Mouse (Mus musculus) hindbrain, embryonic 11.5 days (tissue): ENCODE results near the gene Pdzd2. TPM values are rescaled to one million over a fixed set of nuclear protein-coding genes. Genes with fewer than 3 reads are reported as not detected.
A peak's percentile ranks its signal among the peaks of the same experiment; 100 is the strongest.

Source experiments
- ATAC-seq: fragments of 200-750 bp; cut with Nextera tagmentation; 2 replicates; pipeline ENCODE4 v1.8.0; 2017; ENCODE audit warnings: mild to moderate bottlenecking, moderate TSS enrichment, moderate library complexity; ENCODE audit not compliant: low FRiP score
- DNase-seq: peaks from one replicate; pipeline ENCODE4 v3.0.0-alpha.2; 2015; ENCODE audit warnings: low spot score
- H3K27ac ChIP-seq: fragments of 300-500 bp; sonication (generic); 2 replicates; pipeline ENCODE4 v1.5.1; 2014; ENCODE audit warnings: mild to moderate bottlenecking, low read depth, low read length
- H3K27me3 ChIP-seq: fragments of 300-500 bp; sonication (generic); 2 replicates; pipeline ENCODE4 v1.6.1; 2014; ENCODE audit warnings: mild to moderate bottlenecking, low read length, moderate library complexity, mixed read lengths; ENCODE audit not compliant: control insufficient read depth, insufficient read depth
- H3K36me3 ChIP-seq: fragments of 300-500 bp; sonication (generic); 2 replicates; pipeline ENCODE4 v1.6.1; 2014; ENCODE audit warnings: mild to moderate bottlenecking, low read length, moderate library complexity, mixed read lengths; ENCODE audit not compliant: control insufficient read depth, insufficient read depth
- H3K4me1 ChIP-seq: fragments of 300-500 bp; sonication (generic); replicated peaks from 2 replicates; pipeline ENCODE4 v1.6.1; 2014; ENCODE audit warnings: low read length, mixed read lengths; ENCODE audit not compliant: control insufficient read depth, insufficient read depth
- H3K4me2 ChIP-seq: fragments of 300-500 bp; sonication (generic); replicated peaks from 2 replicates; pipeline ENCODE4 v1.6.1; 2014; ENCODE audit warnings: mild to moderate bottlenecking, low read depth, low read length
- H3K4me3 ChIP-seq: fragments of 300-500 bp; sonication (generic); 2 replicates; pipeline ENCODE4 v1.5.1; 2014; ENCODE audit warnings: low read depth, low read length
- H3K9ac ChIP-seq: fragments of 300-500 bp; sonication (generic); 2 replicates; pipeline ENCODE4 v1.6.1; 2014; ENCODE audit warnings: low read depth, low read length
- H3K9me3 ChIP-seq: fragments of 300-500 bp; sonication (generic); 2 replicates; pipeline ENCODE4 v1.6.1; 2016; ENCODE audit warnings: low read length; ENCODE audit not compliant: control insufficient read depth
- whole genome bisulfite sequencing: fragments of 180-500 bp; shearing (Covaris S2); extraction: QIAGEN DNeasy Blood & Tissue Kit; methylation state at CpG from one replicate; pipeline ENCODE4 v1.1.7; 2014; 5-methylcytosine and 5-hydroxymethylcytosine counted together
- polyA plus RNA-seq: library from polyadenylated mRNA; unstranded; fragments of >200 nt; fragmentation: Nextera tagmentation; extraction: Ambion mirVana; gene quantifications from 2 replicates; pipeline ENCODE4 v1.2.1, GENCODE M21; 2014

The Pdzd2 gene
- polyA plus RNA-seq, 1 experiment from 2014 or later, result 5.5 TPM

DNA sequence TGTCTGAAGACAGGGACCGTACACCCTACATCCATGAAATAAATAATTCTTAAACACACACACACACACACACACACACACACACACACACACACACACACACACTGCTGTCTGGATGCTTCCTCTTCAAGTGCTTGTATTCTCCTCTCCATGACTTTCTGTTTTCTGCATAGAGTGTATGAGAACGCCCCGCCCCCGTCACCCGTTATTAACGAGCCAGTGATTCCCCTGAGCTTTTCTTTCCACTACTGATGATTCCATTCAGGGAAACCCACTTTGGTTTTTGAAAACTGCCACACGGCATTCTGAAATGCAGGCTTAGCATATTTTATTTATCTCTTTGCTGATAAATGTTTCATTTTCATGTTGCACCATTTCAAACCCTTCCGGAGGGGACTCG lies 219.4 kb downstream of the Pdzd2 start:
- Histone ChIP-seq H3K4me1 (no peaks in the 10 kb centered on the region), H3K4me2 (no peak overlapping the region), H3K36me3 (no peaks in the 10 kb centered on the region), H3K4me3 (no peak overlapping the region), H3K27me3 (no peaks in the 10 kb centered on the region), H3K9ac (no peak overlapping the region), H3K9me3 (no peaks in the 10 kb centered on the region), H3K27ac (no peak overlapping the region)
- no peak for ATAC-seq
- WGBS, result 82% methylated on average over 9 of the region's 9 CpGs
- DNase-seq, result no peak

- no peak overlapping the region for H3K9ac ChIP-seq
- no peak overlapping the region for H3K27ac ChIP-seq
- H3K4me2 ChIP-seq, result no peak overlapping the region
- no peaks in the 10 kb centered on the region for H3K4me1 ChIP-seq
- no peaks in the 10 kb centered on the region for H3K36me3 ChIP-seq
- DNase-seq (no peak), ATAC-seq (no peak)
- WGBS, result 51% methylated on average over 14 of the region's 14 CpGs
- no peak overlapping the region for H3K4me3 ChIP-seq
- H3K27me3 ChIP-seq, result no peaks in the 10 kb centered on the region
- H3K9me3 ChIP-seq, result no peaks in the 10 kb centered on the region
These were observed 221.3 kb downstream of the Pdzd2 start for GRCm38 (mm10) chr15:12518370-12518973.

GRCm38 (mm10) chr15:12517314-12517813 lies 222.4 kb downstream of the Pdzd2 start:
- WGBS, result 88% methylated on average over 9 of the region's 9 CpGs
- H3K4me2 ChIP-seq, result no peak overlapping the region
- DNase-seq (no peak), ATAC-seq (no peak)
- H3K36me3 ChIP-seq, result no peaks in the 10 kb centered on the region
- H3K27me3 ChIP-seq, result no peaks in the 10 kb centered on the region
- H3K9ac ChIP-seq, result no peak overlapping the region
- no peaks in the 10 kb centered on the region for H3K9me3 ChIP-seq
- no peak overlapping the region for H3K27ac ChIP-seq
- no peak overlapping the region for H3K4me3 ChIP-seq
- no peaks in the 10 kb centered on the region for H3K4me1 ChIP-seq

DNA sequence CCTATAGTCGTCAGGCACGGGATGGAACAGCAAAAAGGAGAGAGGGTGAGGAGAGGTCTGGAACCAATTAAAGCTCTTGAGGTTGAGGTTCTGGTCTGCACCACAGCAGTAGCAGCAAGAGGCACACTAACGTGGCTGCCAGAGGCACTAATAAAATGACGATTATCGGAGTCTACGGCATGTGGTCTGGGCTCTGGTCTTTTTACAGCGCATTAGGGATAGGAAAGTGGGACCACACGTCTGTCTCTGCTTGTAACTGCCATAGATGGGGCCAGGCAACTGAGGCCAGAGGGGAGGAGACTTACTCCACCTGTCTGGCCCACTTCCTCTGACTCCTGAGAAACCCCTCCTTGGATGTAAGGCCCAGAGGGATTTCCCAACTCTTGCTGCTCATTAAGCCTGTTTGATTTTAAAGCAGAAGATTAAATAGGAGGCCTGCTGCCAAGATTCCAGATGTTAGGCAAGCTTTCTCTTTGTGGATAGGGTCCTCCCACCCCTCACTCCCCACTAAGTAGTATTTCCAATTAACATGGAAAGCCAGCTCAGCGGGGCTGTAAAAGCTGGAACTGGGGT lies 224.4 kb downstream of the Pdzd2 start:
- H3K9ac ChIP-seq, result no peak overlapping the region
- ATAC-seq (no peak), DNase-seq (no peak)
- H3K4me2 ChIP-seq, result no peak overlapping the region
- no peaks in the 10 kb centered on the region for H3K4me1 ChIP-seq
- WGBS, result 68% methylated on average over 9 of the region's 9 CpGs
- H3K27me3 ChIP-seq, result no peaks in the 10 kb centered on the region
- H3K36me3 ChIP-seq, result no peaks in the 10 kb centered on the region
- no peak overlapping the region for H3K4me3 ChIP-seq
- H3K27ac ChIP-seq, result no peak overlapping the region
- H3K9me3 ChIP-seq, result no peaks in the 10 kb centered on the region

DNA sequence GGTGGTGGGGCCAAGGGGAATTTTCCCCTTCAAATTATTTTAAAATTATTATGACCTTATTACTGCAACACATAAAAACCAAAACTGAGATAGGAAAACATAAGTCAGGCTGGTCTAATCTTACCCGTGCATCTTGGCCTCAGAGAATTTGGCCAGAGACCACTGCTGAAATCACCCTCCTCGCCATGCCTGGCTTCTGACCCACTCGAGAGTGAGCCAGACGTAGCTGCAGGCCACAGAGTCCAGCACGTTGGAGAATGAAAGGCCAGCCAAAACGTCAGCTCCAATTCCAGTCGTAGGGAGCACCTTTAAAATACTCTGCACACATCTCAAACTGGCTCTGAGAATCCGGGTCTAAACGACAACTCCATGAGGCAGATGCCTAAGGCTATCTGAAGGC lies 226.2 kb downstream of the Pdzd2 start:
- WGBS, result 80% methylated on average over 9 of the region's 9 CpGs
- ATAC-seq, result no peak

DNA sequence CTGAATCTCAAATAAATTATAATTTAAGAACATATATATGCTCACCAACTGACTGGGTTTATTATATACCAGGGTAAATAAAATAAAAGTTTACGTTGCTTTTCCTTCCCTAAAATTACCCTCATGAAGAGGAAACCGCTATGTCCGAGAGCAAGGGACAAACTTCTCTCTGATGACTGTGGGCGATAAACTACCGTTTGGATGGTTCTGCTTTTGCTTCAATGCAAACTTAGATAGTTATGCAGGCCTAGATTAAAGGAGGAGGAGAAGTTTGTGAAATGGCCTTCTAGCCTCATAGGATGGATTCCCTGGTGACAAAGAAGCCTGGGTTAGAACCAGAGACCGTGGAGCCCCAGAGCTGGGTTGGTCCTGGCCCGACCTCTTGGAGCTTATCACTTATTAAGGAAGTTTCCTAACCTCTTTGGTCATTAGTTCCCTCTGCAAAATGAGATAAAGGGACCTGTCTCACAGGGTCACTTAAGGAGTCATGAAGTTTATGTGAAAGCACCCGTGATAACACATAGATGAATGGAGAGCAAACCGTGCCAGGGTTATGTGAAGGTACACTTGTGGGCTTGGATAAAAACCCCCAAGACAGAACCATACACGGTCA lies 230.9 kb downstream of the Pdzd2 start:
- Histone ChIP-seq H3K4me1 (no peaks in the 10 kb centered on the region), H3K27ac (no peak overlapping the region), H3K9ac (no peak overlapping the region), H3K36me3 (no peaks in the 10 kb centered on the region), H3K9me3 (no peaks in the 10 kb centered on the region), H3K4me3 (no peak overlapping the region), H3K27me3 (no peaks in the 10 kb centered on the region), H3K4me2 (no peak overlapping the region)
- ATAC-seq, result no peak
- WGBS, result 93% methylated on average over 10 of the region's 10 CpGs
- no peak for DNase-seq

More for the DNA sequence above, 226.2 kb downstream of the Pdzd2 start:
- Histone ChIP-seq H3K9me3 (no peaks in the 10 kb centered on the region), H3K9ac (no peak overlapping the region), H3K36me3 (no peaks in the 10 kb centered on the region), H3K27me3 (no peaks in the 10 kb centered on the region), H3K4me3 (no peak overlapping the region), H3K4me1 (no peaks in the 10 kb centered on the region), H3K4me2 (no peak overlapping the region), H3K27ac (no peak overlapping the region)
- no peak for DNase-seq

DNA sequence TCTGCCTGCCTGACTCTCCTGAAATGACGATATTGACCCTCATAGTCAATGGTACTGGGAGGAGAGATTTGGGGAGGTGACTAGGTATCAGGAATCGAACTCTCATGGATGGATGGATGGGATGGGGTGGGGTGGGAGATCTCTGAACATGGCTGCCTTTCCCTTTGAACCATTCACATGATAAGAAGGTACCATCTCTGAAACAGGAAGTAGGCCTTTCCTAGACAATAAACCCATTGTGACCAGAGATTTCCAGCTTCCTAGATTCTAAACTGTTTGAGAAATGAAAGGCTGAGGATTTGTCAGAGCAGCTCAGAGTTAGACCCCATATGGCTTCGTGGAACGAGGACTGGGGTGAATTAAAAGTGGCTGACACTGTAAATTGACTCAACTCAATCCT lies 232.2 kb downstream of the Pdzd2 start:
- H3K27me3 ChIP-seq, result no peaks in the 10 kb centered on the region
- WGBS, result 88% methylated on average over 4 of the region's 4 CpGs
- DNase-seq, result no peak
- H3K27ac ChIP-seq, result no peak overlapping the region
- no peaks in the 10 kb centered on the region for H3K36me3 ChIP-seq
- no peak overlapping the region for H3K9ac ChIP-seq
- H3K4me3 ChIP-seq, result no peak overlapping the region
- no peaks in the 10 kb centered on the region for H3K4me1 ChIP-seq
- no peaks in the 10 kb centered on the region for H3K9me3 ChIP-seq
- no peak overlapping the region for H3K4me2 ChIP-seq
- ATAC-seq, result no peak

- DNase-seq (no peak), ATAC-seq (no peak)
- Histone ChIP-seq H3K9ac (no peak overlapping the region), H3K9me3 (no peaks in the 10 kb centered on the region), H3K4me2 (no peak overlapping the region), H3K4me3 (no peak overlapping the region), H3K27ac (no peak overlapping the region), H3K36me3 (no peaks in the 10 kb centered on the region), H3K27me3 (no peaks in the 10 kb centered on the region), H3K4me1 (no peaks in the 10 kb centered on the region)
- 85% methylated on average over 10 of the region's 10 CpGs for WGBS
These were observed 233.2 kb downstream of the Pdzd2 start for GRCm38 (mm10) chr15:12506514-12506913.

GRCm38 (mm10) chr15:12506085-12506484 lies 233.6 kb downstream of the Pdzd2 start:
- 36% methylated on average over 4 of the region's 4 CpGs for WGBS
- Histone ChIP-seq H3K27me3 (no peaks in the 10 kb centered on the region), H3K9me3 (no peaks in the 10 kb centered on the region), H3K27ac (no peak overlapping the region), H3K9ac (no peak overlapping the region), H3K36me3 (no peaks in the 10 kb centered on the region), H3K4me3 (no peak overlapping the region), H3K4me2 (no peak overlapping the region), H3K4me1 (no peaks in the 10 kb centered on the region)
- peak; percentile 21 for DNase-seq
- ATAC-seq, result peak; percentile 80
